Mouse (Mus musculus) G1E (cell line): ENCODE measurements around the gene Tma16. TPM values are rescaled to one million over a fixed set of nuclear protein-coding genes. Genes with fewer than 3 reads are reported as not detected.

ENCODE experiments used
- ATAC-seq: 2 replicates; pipeline ENCODE4 v1.8.0; 2016; ENCODE audit warnings: mild to moderate bottlenecking; ENCODE audit not compliant: insufficient number of reproducible peaks, poor library complexity, low FRiP score, severe bottlenecking; ENCODE audit errors: extremely low read depth
- DNase-seq: peaks from one replicate; pipeline ENCODE4 v3.0.0; 2012; ENCODE audit warnings: low spot score
- H3K27me3 ChIP-seq: 2 replicates; pipeline ENCODE4 v1.6.1; 2012; ENCODE audit warnings: mild to moderate bottlenecking, low read length, inconsistent platforms; ENCODE audit not compliant: insufficient read depth
- H3K36me3 ChIP-seq: replicated peaks from 2 replicates; pipeline ENCODE3; 2012; ENCODE audit warnings: mild to moderate bottlenecking, inconsistent platforms
- H3K4me1 ChIP-seq: 2 replicates; pipeline ENCODE4 v1.6.1; 2012; ENCODE audit warnings: low read depth, low read length, inconsistent platforms, mixed read lengths; ENCODE audit not compliant: insufficient read depth
- H3K4me3 ChIP-seq: 2 replicates; pipeline ENCODE4 v1.5.1; 2012; ENCODE audit warnings: low read depth, mild to moderate bottlenecking, inconsistent platforms, low read length, moderate library complexity, mixed read lengths
- H3K9me3 ChIP-seq: replicated peaks from 2 replicates; pipeline ENCODE4 v1.6.1; 2012; ENCODE audit warnings: inconsistent platforms
- CTCF ChIP-seq: IDR thresholded peaks from 2 replicates; pipeline ENCODE4 v1.5.1; 2012; ENCODE audit warnings: low read depth, low read length, inconsistent platforms, mixed read lengths
- GATA1 ChIP-seq: IDR thresholded peaks from 2 replicates; pipeline ENCODE4 v1.6.1; 2012; ENCODE audit warnings: borderline replicate concordance, low read length, inconsistent platforms, mixed read lengths
- GATA2 ChIP-seq: IDR thresholded peaks from 2 replicates; pipeline ENCODE4 v1.6.1; 2012; ENCODE audit warnings: low read depth, low read length, inconsistent platforms, borderline replicate concordance
- POLR2AphosphoS5 ChIP-seq: IDR thresholded peaks from 2 replicates; pipeline ENCODE4 v1.6.1; 2012; ENCODE audit warnings: low read depth, low read length, inconsistent platforms; ENCODE audit not compliant: insufficient replicate concordance
- TAL1 ChIP-seq: conservative IDR thresholded peaks from 2 replicates; pipeline ENCODE4 v1.6.1; 2012; ENCODE audit warnings: low read depth, low read length, inconsistent platforms, mixed read lengths
- polyA plus RNA-seq: library from polyadenylated mRNA; stranded (reverse); fragments of >175 nt; gene quantifications from 2 replicates; pipeline ENCODE4 v1.2.3, GENCODE M21; 2012
- total RNA-seq, 2 experiments: library from RNA; stranded (forward) in 1 of 2; stranded (reverse) in 1 of 2; fragments of 200-1000 nt in 1 of 2; fragments of >200 nt in 1 of 2; fragmentation: Nextera tagmentation in 1 of 2; gene quantifications; 2 replicates each; pipeline ENCODE4 v1.2.3; 2014 to 2017

Tma16 gene
- total and polyA plus RNA-seq, 3 experiments, result 9.7 to 33.6 (median 29.3) TPM

DNA sequence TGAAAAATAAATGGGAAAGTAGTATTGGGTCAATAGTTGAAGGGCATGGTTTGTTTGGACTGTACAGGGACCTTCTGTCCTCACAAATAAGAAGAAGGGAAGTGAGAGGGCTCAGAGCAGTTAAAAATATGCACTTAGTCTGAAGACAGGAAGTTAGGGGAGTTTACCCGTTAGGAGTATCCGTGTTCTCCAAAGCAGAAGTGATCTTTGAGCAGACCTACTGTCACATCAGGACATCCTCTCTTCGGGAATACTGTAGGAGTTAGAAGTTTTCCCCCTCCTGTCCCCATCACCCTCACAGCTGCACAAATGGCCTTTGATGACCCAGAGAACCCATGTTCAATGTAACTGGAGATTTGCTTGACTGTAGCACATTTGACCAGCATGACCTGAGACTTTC, 48.4 kb downstream of the Tma16 start:
- Histone ChIP-seq H3K36me3 (no peaks in the 10 kb centered on the region), H3K4me1 (no peaks in the 10 kb centered on the region), H3K9me3 (no peaks in the 10 kb centered on the region), H3K27me3 (peaks cover 7% of the 10 kb centered on the region; the same call in 1 of the 2 replicates), H3K4me3 (no peak overlapping the region)
- no peak for TF ChIP-seq GATA2
- TF ChIP-seq POLR2AphosphoS5, result no peak
- TF ChIP-seq TAL1, result no peak
- TF ChIP-seq CTCF, result no peak
- TF ChIP-seq GATA1, result no peak
- DNase-seq, result no peak
- ATAC-seq, result no peak

DNA sequence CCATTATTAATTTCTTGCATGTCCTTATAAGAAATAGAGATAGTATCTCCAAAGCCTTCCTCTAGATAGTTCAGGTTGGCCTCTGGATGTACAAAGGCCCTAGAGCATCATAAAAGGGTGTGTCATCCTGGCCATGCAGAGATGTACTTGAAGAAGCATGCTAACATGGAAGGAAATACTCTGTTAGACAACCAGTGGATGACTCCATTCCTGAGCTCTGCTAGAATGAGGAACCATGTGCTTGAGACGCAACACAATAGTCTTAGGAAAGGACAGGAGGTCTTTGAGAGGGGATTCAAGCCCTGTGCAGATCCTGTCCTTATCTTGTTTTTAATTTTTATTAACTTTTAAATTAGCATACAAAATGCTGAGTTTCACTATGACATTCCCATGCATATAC, 49.5 kb downstream of the Tma16 start:
- H3K4me3 ChIP-seq, result no peak overlapping the region
- no peaks in the 10 kb centered on the region for H3K9me3 ChIP-seq
- H3K27me3 ChIP-seq, result peaks cover 7% of the 10 kb centered on the region; the same call in 1 of the 2 replicates
- no peak for ATAC-seq
- H3K36me3 ChIP-seq, result no peaks in the 10 kb centered on the region
- no peak for TF ChIP-seq GATA2
- no peak for TF ChIP-seq GATA1
- TF ChIP-seq CTCF, result no peak
- no peak for TF ChIP-seq POLR2AphosphoS5
- no peak for TF ChIP-seq TAL1
- no peaks in the 10 kb centered on the region for H3K4me1 ChIP-seq
- no peak for DNase-seq

DNA sequence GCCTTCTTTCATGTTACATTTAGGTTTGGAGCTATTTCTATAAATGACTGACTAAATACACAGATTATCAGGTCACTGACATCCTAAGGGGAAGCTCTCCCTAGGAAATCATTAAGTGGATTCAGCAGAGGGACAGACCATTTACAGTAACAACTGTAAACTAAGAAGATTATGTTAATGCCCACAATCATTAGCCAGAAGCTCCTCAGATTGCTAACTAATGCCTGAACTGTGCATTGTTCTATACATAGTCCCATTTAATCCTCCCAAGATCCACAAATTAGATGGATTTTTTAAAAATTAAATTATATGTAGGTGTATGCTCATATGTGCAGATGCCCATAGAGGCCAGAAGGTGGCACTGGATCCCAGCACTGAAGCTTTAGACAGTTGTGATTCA, 52.8 kb downstream of the Tma16 start:
- no peak for DNase-seq
- Histone ChIP-seq H3K27me3 (0 out of 2 replicates have a peak, but pooled peaks cover 3% of the 10 kb centered on the region), H3K4me3 (no peak overlapping the region), H3K9me3 (no peaks in the 10 kb centered on the region), H3K36me3 (no peaks in the 10 kb centered on the region), H3K4me1 (no peaks in the 10 kb centered on the region)
- ATAC-seq, result no peak
- TF ChIP-seq POLR2AphosphoS5, result no peak
- no peak for TF ChIP-seq TAL1
- no peak for TF ChIP-seq GATA2
- TF ChIP-seq CTCF, result no peak
- TF ChIP-seq GATA1, result no peak

DNA sequence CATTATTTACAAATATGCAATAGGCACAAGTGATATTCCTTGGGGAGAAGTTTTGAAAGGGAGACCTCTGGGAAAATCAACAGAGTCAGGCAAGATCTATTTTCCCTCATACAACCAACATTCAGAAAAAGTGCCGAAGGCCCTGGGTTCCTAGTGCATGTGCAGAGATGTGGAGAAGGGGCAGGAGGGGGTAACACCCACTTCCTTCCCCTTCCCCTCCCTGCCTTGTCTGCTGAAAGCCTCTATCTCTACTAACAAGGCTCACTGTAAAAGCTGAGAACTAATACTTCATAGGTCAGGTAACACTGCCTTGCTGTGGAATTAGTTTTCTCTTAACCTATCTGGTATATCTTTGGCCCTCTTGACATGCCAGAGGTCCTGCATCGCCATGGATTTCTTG, 55.7 kb downstream of the Tma16 start:
- TF ChIP-seq POLR2AphosphoS5, result no peak
- no peak for TF ChIP-seq TAL1
- TF ChIP-seq GATA1, result no peak
- Histone ChIP-seq H3K4me3 (no peak overlapping the region), H3K36me3 (no peaks in the 10 kb centered on the region), H3K9me3 (no peaks in the 10 kb centered on the region), H3K4me1 (no peaks in the 10 kb centered on the region), H3K27me3 (no peaks in the 10 kb centered on the region)
- ATAC-seq, result no peak
- no peak for DNase-seq

Other genes starting within 250 kb of the Tma16 start
- gene Tktl2, start 25.2 kb upstream of the Tma16 start, total RNA-seq (2014; fragmentation: Nextera tagmentation), result not detected in 2 replicates
- 0.05 and 0.12 TPM in 2 replicates for gene Tktl2, start 25.2 kb upstream of the Tma16 start, total RNA-seq (2017)
- not detected in 2 replicates for gene Tktl2, start 25.2 kb upstream of the Tma16 start, polyA plus RNA-seq
- not detected in 2 replicates for gene Npy5r, start 201.6 kb upstream of the Tma16 start, total RNA-seq (2014; fragmentation: Nextera tagmentation)
- gene Npy5r, start 201.6 kb upstream of the Tma16 start, total RNA-seq (2017), result not detected in 2 replicates
- gene Npy5r, start 201.6 kb upstream of the Tma16 start, polyA plus RNA-seq, result not detected in 2 replicates
- not detected in 2 replicates for gene Npy1r, start 210.7 kb upstream of the Tma16 start, total RNA-seq (2014; fragmentation: Nextera tagmentation)
- gene Npy1r, start 210.7 kb upstream of the Tma16 start, total RNA-seq (2017), result 0.05 and 0.17 TPM in 2 replicates
- gene Npy1r, start 210.7 kb upstream of the Tma16 start, polyA plus RNA-seq, result not detected in 2 replicates